Mouse (Mus musculus) embryonic facial prominence, embryonic 11.5 days (tissue): Measurements from ENCODE around the gene Exosc5. TPM values are rescaled to one million over a fixed set of nuclear protein-coding genes. Genes with fewer than 3 reads are reported as not detected.

ENCODE experiments used
- ATAC-seq: fragments of 200-750 bp; cut with Nextera tagmentation; replicated peaks from 2 replicates; pipeline ENCODE4 v1.8.0; 2017; ENCODE audit warnings: low read depth; ENCODE audit not compliant: insufficient number of reproducible peaks, low FRiP score, low TSS enrichment
- DNase-seq: peaks from one replicate; pipeline ENCODE4 v3.0.0-alpha.2; 2015; ENCODE audit warnings: low spot score
- H3K27ac ChIP-seq: fragments of 300-500 bp; sonication (generic); replicated peaks from 2 replicates; pipeline ENCODE4 v1.5.1; 2014; ENCODE audit warnings: mild to moderate bottlenecking, low read depth, low read length, control low read depth
- H3K27me3 ChIP-seq: fragments of 300-500 bp; sonication (generic); 2 replicates; pipeline ENCODE4 v1.6.1; 2014; ENCODE audit warnings: mild to moderate bottlenecking, low read length, moderate library complexity, mixed read lengths; ENCODE audit not compliant: control insufficient read depth, insufficient read depth
- H3K36me3 ChIP-seq: fragments of 300-500 bp; sonication (generic); replicated peaks from 2 replicates; pipeline ENCODE4 v1.6.1; 2014; ENCODE audit warnings: low read depth, mild to moderate bottlenecking, low read length, moderate library complexity, mixed read lengths; ENCODE audit not compliant: control insufficient read depth, insufficient read depth
- H3K4me1 ChIP-seq: fragments of 300-500 bp; sonication (generic); 2 replicates; pipeline ENCODE4 v1.6.1; 2014; ENCODE audit warnings: low read length, mixed read lengths; ENCODE audit not compliant: control insufficient read depth, insufficient read depth
- H3K4me2 ChIP-seq: fragments of 300-500 bp; sonication (generic); 2 replicates; pipeline ENCODE4 v1.6.1; 2014; ENCODE audit warnings: low read depth, mild to moderate bottlenecking, control low read depth, low read length, moderate library complexity
- H3K4me3 ChIP-seq: fragments of 300-500 bp; sonication (generic); 2 replicates; pipeline ENCODE4 v1.5.1; 2014; ENCODE audit warnings: low read depth, low read length, control low read depth
- H3K9ac ChIP-seq: fragments of 300-500 bp; sonication (generic); replicated peaks from 2 replicates; pipeline ENCODE4 v1.6.1; 2014; ENCODE audit warnings: mild to moderate bottlenecking, control low read depth, low read length
- H3K9me3 ChIP-seq: fragments of 300-500 bp; sonication (generic); replicated peaks from 2 replicates; pipeline ENCODE4 v1.6.1; 2016; ENCODE audit warnings: mild to moderate bottlenecking, low read length, inconsistent platforms, mixed read lengths; ENCODE audit not compliant: control insufficient read depth
- WGBS: fragments of 180-500 bp; shearing (Covaris S2); extraction: QIAGEN DNeasy Blood & Tissue Kit; methylation state at CpG from one replicate; pipeline ENCODE4 v1.1.7; 2014; 5-methylcytosine and 5-hydroxymethylcytosine counted together
- polyA plus RNA-seq: library from polyadenylated mRNA; unstranded; fragments of >200 nt; fragmentation: Nextera tagmentation; extraction: Ambion mirVana; gene quantifications from 2 replicates; pipeline ENCODE4 v1.2.1, GENCODE M21; 2014

Gene Exosc5
- polyA plus RNA-seq, 1 experiment from 2014 or later = 63.1 TPM

GRCm38 (mm10) chr7:25644136-25644535 lies 14.8 kb upstream of the Exosc5 start:
- Histone ChIP-seq H3K27me3 (no peaks in the 10 kb centered on the region), H3K27ac (no peak overlapping the region), H3K36me3 (no peaks in the 10 kb centered on the region), H3K4me1 (no peaks in the 10 kb centered on the region), H3K4me3 (no peak overlapping the region), H3K9me3 (no peaks in the 10 kb centered on the region), H3K4me2 (no peak overlapping the region), H3K9ac (no peak overlapping the region)
- DNase-seq = no peak
- ATAC-seq = no peak
- WGBS = 85% methylated on average over 10 of the region's 10 CpGs

GRCm38 (mm10) chr7:25644631-25645030 lies 14.3 kb upstream of the Exosc5 start:
- DNase-seq (no peak), ATAC-seq (no peak)
- Histone ChIP-seq H3K27me3 (no peaks in the 10 kb centered on the region), H3K36me3 (no peaks in the 10 kb centered on the region), H3K27ac (no peak overlapping the region), H3K4me3 (no peak overlapping the region), H3K9ac (no peak overlapping the region), H3K4me1 (no peaks in the 10 kb centered on the region), H3K4me2 (no peak overlapping the region), H3K9me3 (no peaks in the 10 kb centered on the region)
- WGBS = 86% methylated on average over 4 of the region's 4 CpGs

DNA sequence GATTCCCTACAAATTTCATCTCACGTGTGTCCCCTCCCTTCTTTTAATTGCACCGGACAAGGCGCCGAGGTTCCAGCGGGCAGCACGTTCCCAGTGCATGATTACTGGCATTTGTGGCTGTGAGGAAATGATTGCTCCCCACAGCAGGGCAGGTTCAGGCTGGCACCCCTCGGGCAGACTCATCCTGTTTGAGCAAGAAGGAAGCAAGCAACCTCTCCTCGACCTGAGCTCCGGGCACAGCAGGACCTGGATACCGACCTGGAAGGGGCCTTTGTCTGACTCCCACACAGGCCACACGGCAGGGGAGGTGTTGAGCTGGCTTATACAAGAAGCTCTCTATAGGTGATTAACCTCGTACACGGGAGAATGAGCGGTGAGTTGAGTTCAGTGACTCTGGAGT lies 13.9 kb upstream of the Exosc5 start:
- Histone ChIP-seq H3K4me1 (no peaks in the 10 kb centered on the region), H3K9ac (no peak overlapping the region), H3K4me2 (no peak overlapping the region), H3K9me3 (no peaks in the 10 kb centered on the region), H3K27me3 (no peaks in the 10 kb centered on the region), H3K36me3 (no peaks in the 10 kb centered on the region), H3K27ac (no peak overlapping the region), H3K4me3 (no peak overlapping the region)
- ATAC-seq (no peak), DNase-seq (no peak)
- WGBS = 53% methylated on average over 14 of the region's 14 CpGs

GRCm38 (mm10) chr7:25647574-25648123 lies 11.3 kb upstream of the Exosc5 start:
- H3K4me3 ChIP-seq = no peak overlapping the region
- 55% methylated on average over 5 of the region's 5 CpGs for WGBS
- H3K9ac ChIP-seq = no peak overlapping the region
- no peaks in the 10 kb centered on the region for H3K4me1 ChIP-seq
- H3K4me2 ChIP-seq = no peak overlapping the region
- H3K9me3 ChIP-seq = no peaks in the 10 kb centered on the region
- no peak overlapping the region for H3K27ac ChIP-seq
- H3K36me3 ChIP-seq = no peaks in the 10 kb centered on the region
- H3K27me3 ChIP-seq = no peaks in the 10 kb centered on the region
- no peak for DNase-seq
- no peak for ATAC-seq

DNA sequence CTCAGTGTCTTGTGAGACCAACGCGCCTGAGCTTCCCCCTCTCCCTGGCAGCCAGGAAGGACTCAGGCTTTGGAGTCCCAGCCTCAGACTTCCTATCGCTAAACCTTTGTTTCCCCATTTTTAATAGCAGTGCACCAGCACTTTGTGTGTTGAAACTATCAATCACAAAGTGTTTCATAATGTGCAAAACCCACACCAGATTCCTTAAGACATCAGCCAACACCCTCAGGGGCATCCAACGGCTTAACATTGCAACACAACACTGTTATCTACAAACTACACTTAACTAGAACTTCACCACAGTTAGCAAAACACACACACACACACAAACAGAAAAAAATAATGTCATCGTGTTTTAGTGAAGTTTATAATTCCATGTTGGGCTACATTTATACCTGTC lies 9.1 kb upstream of the Exosc5 start:
- no peaks in the 10 kb centered on the region for H3K27me3 ChIP-seq
- 64% methylated on average over 5 of the region's 5 CpGs for WGBS
- no peaks in the 10 kb centered on the region for H3K36me3 ChIP-seq
- no peak overlapping the region for H3K4me2 ChIP-seq
- H3K9ac ChIP-seq = no peak overlapping the region
- no peak for DNase-seq
- no peak for ATAC-seq
- H3K27ac ChIP-seq = no peak overlapping the region
- H3K4me3 ChIP-seq = no peak overlapping the region
- no peaks in the 10 kb centered on the region for H3K4me1 ChIP-seq
- H3K9me3 ChIP-seq = no peaks in the 10 kb centered on the region

DNA sequence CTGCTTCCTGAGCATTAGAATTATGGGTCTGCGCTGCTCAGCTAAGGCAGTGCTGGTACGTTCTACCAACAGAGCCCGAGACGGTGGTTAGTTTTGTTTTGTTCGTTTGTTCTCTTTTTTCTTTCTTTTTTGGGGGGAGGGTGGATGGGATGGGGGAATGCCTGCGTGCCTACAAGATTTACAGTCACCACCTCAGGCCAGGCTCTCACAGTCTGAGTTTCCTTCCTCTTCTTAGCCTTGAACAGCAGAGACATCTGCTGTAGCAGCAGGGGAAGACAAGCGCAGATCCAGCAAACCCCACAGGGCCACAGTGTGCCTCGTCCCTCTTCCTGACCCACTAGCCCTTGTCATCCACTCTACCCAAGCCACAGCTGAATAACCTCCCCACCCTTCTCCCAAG lies 7.7 kb upstream of the Exosc5 start:
- no peak for ATAC-seq

GRCm38 (mm10) chr7:25652244-25652759 lies 6.7 kb upstream of the Exosc5 start:
- ATAC-seq = no peak
- Histone ChIP-seq H3K36me3 (no peaks in the 10 kb centered on the region), H3K4me1 (no peaks in the 10 kb centered on the region), H3K27me3 (no peaks in the 10 kb centered on the region), H3K4me2 (no peak overlapping the region), H3K9ac (no peak overlapping the region), H3K4me3 (no peak overlapping the region), H3K27ac (no peak overlapping the region), H3K9me3 (no peaks in the 10 kb centered on the region)
- WGBS = 90% methylated on average over 12 of the region's 12 CpGs
- no peak for DNase-seq

More for the DNA sequence above, 7.7 kb upstream of the Exosc5 start:
- no peak overlapping the region for H3K4me2 ChIP-seq
- H3K27me3 ChIP-seq = no peaks in the 10 kb centered on the region
- H3K9me3 ChIP-seq = no peaks in the 10 kb centered on the region
- H3K9ac ChIP-seq = no peak overlapping the region
- DNase-seq = no peak
- H3K27ac ChIP-seq = no peak overlapping the region
- H3K36me3 ChIP-seq = no peaks in the 10 kb centered on the region
- H3K4me1 ChIP-seq = no peaks in the 10 kb centered on the region
- H3K4me3 ChIP-seq = no peak overlapping the region
- whole genome bisulfite sequencing = 92% methylated on average over 8 of the region's 8 CpGs

DNA sequence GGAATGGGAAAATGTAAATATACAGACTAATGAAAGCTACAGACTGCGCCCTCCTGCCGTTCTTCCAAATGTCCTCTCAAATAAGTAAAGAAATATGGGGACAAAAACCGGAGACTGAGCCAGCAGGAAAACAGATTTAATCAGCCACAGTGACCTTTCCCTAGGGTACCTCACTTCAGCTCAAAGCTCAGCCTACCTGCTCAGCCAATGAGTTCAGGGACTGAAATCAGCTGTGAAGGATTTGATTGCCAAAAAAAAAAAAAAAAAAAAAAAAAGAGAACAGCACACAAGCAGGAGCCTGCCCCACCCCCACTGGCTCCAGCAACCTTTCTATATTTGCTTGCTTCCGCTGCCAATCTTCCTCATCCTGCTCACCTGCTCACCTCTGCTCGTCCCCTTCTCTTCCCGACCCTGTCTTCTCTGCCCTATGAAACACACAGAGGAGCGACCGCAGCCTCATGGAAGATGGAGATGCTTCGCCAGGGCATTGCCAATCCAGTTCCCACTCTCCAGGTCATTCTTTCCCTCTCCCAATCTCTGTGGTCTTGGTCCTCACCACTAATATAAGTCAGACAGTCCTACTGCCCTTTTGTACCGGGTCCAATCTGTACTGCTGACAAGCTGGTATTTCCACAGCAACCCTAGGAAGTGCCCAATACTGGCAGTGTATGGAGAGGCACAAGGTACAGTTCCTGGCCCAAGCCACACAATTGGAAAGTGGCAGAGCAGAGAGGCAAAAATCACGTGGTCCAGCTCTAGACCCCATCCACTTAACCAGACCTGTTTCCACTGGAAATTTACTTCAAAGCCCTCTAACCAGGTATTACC lies 3.1 kb upstream of the Exosc5 start:
- Histone ChIP-seq H3K36me3 (no peaks in the 10 kb centered on the region), H3K27me3 (no peaks in the 10 kb centered on the region), H3K4me1 (no peaks in the 10 kb centered on the region), H3K4me2 (no peak overlapping the region), H3K4me3 (no peak overlapping the region), H3K9me3 (no peaks in the 10 kb centered on the region), H3K27ac (no peak overlapping the region), H3K9ac (no peak overlapping the region)
- DNase-seq (no peak), ATAC-seq (no peak)
- 75% methylated on average over 11 of the region's 11 CpGs for WGBS
